Mouse (Mus musculus): ENCODE results near the gene Atp1a3. TPM values are rescaled to one million over a fixed set of nuclear protein-coding genes. Genes with fewer than 3 reads are reported as not detected.
A peak's percentile ranks its signal among the peaks of the same experiment; 100 is the strongest.

Atp1a3 gene
- total and polyA plus RNA-seq, 2 experiments from 2014 or later = 493 to 727 TPM

DNA sequence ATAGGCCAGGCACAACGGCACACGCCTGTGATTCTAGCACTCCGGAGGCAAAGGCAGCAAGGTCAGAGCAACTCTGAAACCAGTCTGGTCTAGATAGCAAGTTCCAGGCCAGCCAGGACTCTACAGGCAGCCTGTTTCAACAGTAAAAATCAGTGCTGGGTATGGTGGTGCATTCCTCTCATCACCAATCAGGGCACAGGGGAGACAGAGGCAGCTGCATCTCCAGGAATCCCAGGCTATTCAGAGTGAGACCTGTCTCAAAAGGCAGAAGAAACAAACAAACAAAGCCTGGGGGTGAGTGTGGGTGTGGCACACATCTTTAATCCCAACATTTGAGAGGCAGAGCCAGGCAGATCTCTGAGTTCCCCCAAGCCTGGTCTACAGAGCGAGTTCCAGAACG is 22.4 kb downstream of the Atp1a3 start:
- Histone ChIP-seq H3K4me3 (ENCODE audit: low read depth, low read length) (no peak overlapping the region), H3K36me3 (ENCODE audit: insufficient read depth, low read length) (peaks cover 82% of the 10 kb centered on the region), H3K27ac (ENCODE audit: low read depth, low read length) (no peak overlapping the region; the same call in 1 of the 2 replicates), H3K4me1 (ENCODE audit: insufficient read depth, low read length) (no peaks in the 10 kb centered on the region), H3K9ac (replicated peaks; ENCODE audit: low read length, poor library complexity, severe bottlenecking) (no peak overlapping the region), H3K9me3 (ENCODE audit: low read length) (no peaks in the 10 kb centered on the region), H3K4me2 (ENCODE audit: low read depth, low read length, poor library complexity, severe bottlenecking) (no peak overlapping the region), H3K27me3 (ENCODE audit: insufficient read depth, low read length) (no peaks in the 10 kb centered on the region)
- no peak for DNase-seq (ENCODE audit: low spot score)
- no peak for ATAC-seq (ENCODE audit: low FRiP score)
- 90% methylated on average over 5 of the region's 5 CpGs for WGBS
- TF ChIP-seq CTCF (IDR thresholded peaks at IDR 0.05) = no peak

- DNase-seq (ENCODE audit: low spot score) (no peak), ATAC-seq (ENCODE audit: low FRiP score) (no peak)
- H3K36me3 ChIP-seq (ENCODE audit: insufficient read depth, low read length) = peaks cover 67% of the 10 kb centered on the region
- no peak overlapping the region for H3K4me2 ChIP-seq (ENCODE audit: low read depth, low read length, poor library complexity, severe bottlenecking)
- WGBS = 77% methylated on average over 7 of the region's 7 CpGs
- TF ChIP-seq CTCF (IDR thresholded peaks at IDR 0.05) = no peak
- H3K4me1 ChIP-seq (ENCODE audit: insufficient read depth, low read length) = no peaks in the 10 kb centered on the region
- H3K27ac ChIP-seq (ENCODE audit: low read depth, low read length) = no peak overlapping the region
- H3K9me3 ChIP-seq (ENCODE audit: low read length) = no peaks in the 10 kb centered on the region
- H3K9ac ChIP-seq (replicated peaks; ENCODE audit: low read length, poor library complexity, severe bottlenecking) = no peak overlapping the region
- no peak overlapping the region for H3K4me3 ChIP-seq (ENCODE audit: low read depth, low read length)
- no peaks in the 10 kb centered on the region for H3K27me3 ChIP-seq (ENCODE audit: insufficient read depth, low read length)
Measured at GRCm38 (mm10) chr7:24980439-24980838, 25.3 kb downstream of the Atp1a3 start.

DNA sequence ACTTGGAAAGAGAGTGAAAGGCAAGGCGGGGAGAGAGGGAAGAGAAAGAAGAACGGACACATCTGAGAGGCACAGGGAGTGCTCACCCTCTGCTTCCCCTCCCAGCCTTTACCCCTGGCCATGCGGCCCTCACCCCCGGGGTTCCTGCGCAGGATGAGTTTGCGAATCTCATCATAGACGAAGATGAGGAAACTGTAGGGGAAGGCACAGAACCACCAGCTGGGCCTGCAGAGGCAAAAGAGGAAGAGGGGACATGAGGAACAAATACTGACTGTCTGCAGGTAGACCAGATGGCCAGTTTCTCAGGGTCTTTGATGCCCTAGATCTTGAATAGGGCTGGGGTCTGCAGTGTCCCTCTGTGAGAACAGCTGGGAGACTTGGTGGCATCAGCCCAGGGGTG is 27.0 kb downstream of the Atp1a3 start:
- H3K4me2 ChIP-seq (ENCODE audit: low read depth, low read length, poor library complexity, severe bottlenecking) = no peak overlapping the region
- H3K4me1 ChIP-seq (ENCODE audit: insufficient read depth, low read length) = no peaks in the 10 kb centered on the region
- H3K27ac ChIP-seq (ENCODE audit: low read depth, low read length) = no peak overlapping the region
- H3K9ac ChIP-seq (replicated peaks; ENCODE audit: low read length, poor library complexity, severe bottlenecking) = no peak overlapping the region
- peaks cover 58% of the 10 kb centered on the region for H3K36me3 ChIP-seq (ENCODE audit: insufficient read depth, low read length)
- no peaks in the 10 kb centered on the region for H3K9me3 ChIP-seq (ENCODE audit: low read length)
- 82% methylated on average over 7 of the region's 7 CpGs for WGBS
- ATAC-seq (ENCODE audit: low FRiP score) (no peak), DNase-seq (ENCODE audit: low spot score) (no peak)
- no peak overlapping the region for H3K4me3 ChIP-seq (ENCODE audit: low read depth, low read length)
- TF ChIP-seq CTCF (IDR thresholded peaks at IDR 0.05) = no peak
- no peaks in the 10 kb centered on the region for H3K27me3 ChIP-seq (ENCODE audit: insufficient read depth, low read length)

GRCm38 (mm10) chr7:24974893-24975595 is 30.7 kb downstream of the Atp1a3 start:
- H3K4me2 ChIP-seq (ENCODE audit: low read depth, low read length, poor library complexity, severe bottlenecking) = no peak overlapping the region
- peak; percentile 67 for DNase-seq (ENCODE audit: low spot score)
- 0 out of 2 replicates have a peak overlapping the region, but pooled peaks have one; percentile 12 for H3K27ac ChIP-seq (ENCODE audit: low read depth, low read length)
- TF ChIP-seq CTCF (IDR thresholded peaks at IDR 0.05) = peak; percentile 88
- ATAC-seq (ENCODE audit: low FRiP score) = no peak
- no peaks in the 10 kb centered on the region for H3K27me3 ChIP-seq (ENCODE audit: insufficient read depth, low read length)
- no peak overlapping the region for H3K4me3 ChIP-seq (ENCODE audit: low read depth, low read length)
- H3K4me1 ChIP-seq (ENCODE audit: insufficient read depth, low read length) = 0 out of 2 replicates have a peak, but pooled peaks cover 2% of the 10 kb centered on the region
- no peak overlapping the region for H3K9ac ChIP-seq (replicated peaks; ENCODE audit: low read length, poor library complexity, severe bottlenecking)
- no peaks in the 10 kb centered on the region for H3K9me3 ChIP-seq (ENCODE audit: low read length)
- peaks cover 29% of the 10 kb centered on the region for H3K36me3 ChIP-seq (ENCODE audit: insufficient read depth, low read length)
- 28% methylated on average over 9 of the region's 9 CpGs for WGBS

DNA sequence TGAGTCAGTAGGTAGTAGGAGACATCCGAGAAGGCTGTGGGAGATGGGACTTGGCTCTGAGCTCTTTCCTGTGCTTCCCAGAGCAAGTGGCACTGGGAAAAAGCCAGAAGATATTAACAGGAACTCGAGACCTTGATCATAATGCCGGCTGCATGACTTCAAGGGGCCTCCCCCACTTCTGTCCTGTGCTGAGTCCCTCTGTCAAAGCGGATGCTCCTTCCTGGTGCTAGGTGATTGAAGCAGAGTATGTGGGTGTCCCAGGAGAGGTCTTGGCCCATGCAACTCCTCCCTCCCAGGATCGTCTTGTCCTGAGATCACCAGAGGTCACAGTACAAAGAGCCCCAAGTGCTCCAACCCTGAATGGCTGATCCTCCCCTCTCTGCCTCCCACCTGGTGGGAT is 31.9 kb downstream of the Atp1a3 start:
- no peak for DNase-seq (ENCODE audit: low spot score)
- 70% methylated on average over 5 of the region's 5 CpGs for WGBS
- no peak for TF ChIP-seq CTCF (IDR thresholded peaks at IDR 0.05)
- Histone ChIP-seq H3K4me2 (ENCODE audit: low read depth, low read length, poor library complexity, severe bottlenecking) (no peak overlapping the region), H3K4me3 (ENCODE audit: low read depth, low read length) (no peak overlapping the region), H3K36me3 (ENCODE audit: insufficient read depth, low read length) (peaks cover 24% of the 10 kb centered on the region), H3K9ac (replicated peaks; ENCODE audit: low read length, poor library complexity, severe bottlenecking) (no peak overlapping the region), H3K4me1 (ENCODE audit: insufficient read depth, low read length) (0 out of 2 replicates have a peak, but pooled peaks cover 2% of the 10 kb centered on the region), H3K27ac (ENCODE audit: low read depth, low read length) (no peak overlapping the region), H3K9me3 (ENCODE audit: low read length) (no peaks in the 10 kb centered on the region), H3K27me3 (ENCODE audit: insufficient read depth, low read length) (no peaks in the 10 kb centered on the region)
- ATAC-seq (ENCODE audit: low FRiP score) = no peak

GRCm38 (mm10) chr7:24973208-24973607 is 32.5 kb downstream of the Atp1a3 start:
- Histone ChIP-seq H3K27ac (ENCODE audit: low read depth, low read length) (no peak overlapping the region), H3K4me2 (ENCODE audit: low read depth, low read length, poor library complexity, severe bottlenecking) (no peak overlapping the region), H3K36me3 (ENCODE audit: insufficient read depth, low read length) (peaks cover 18% of the 10 kb centered on the region), H3K9ac (replicated peaks; ENCODE audit: low read length, poor library complexity, severe bottlenecking) (no peak overlapping the region), H3K4me3 (ENCODE audit: low read depth, low read length) (no peak overlapping the region), H3K9me3 (ENCODE audit: low read length) (no peaks in the 10 kb centered on the region), H3K4me1 (ENCODE audit: insufficient read depth, low read length) (0 out of 2 replicates have a peak, but pooled peaks cover 2% of the 10 kb centered on the region), H3K27me3 (ENCODE audit: insufficient read depth, low read length) (no peaks in the 10 kb centered on the region)
- DNase-seq (ENCODE audit: low spot score) (no peak), ATAC-seq (ENCODE audit: low FRiP score) (no peak)
- TF ChIP-seq CTCF (IDR thresholded peaks at IDR 0.05) = no peak
- WGBS = 83% methylated on average over 4 of the region's 4 CpGs
